Mouse (Mus musculus) CD8-positive naive resting alpha-beta T cell, adult 57 days (primary cell): ENCODE results near the gene Nova1. TPM values are rescaled to one million over a fixed set of nuclear protein-coding genes. Genes with fewer than 3 reads are reported as not detected.

Experiments
- total RNA-seq: library from RNA; stranded (reverse); gene quantifications from one replicate; pipeline ENCODE4 v1.2.4, GENCODE M21; 2023

Nova1 gene
- not detected for total RNA-seq

DNA sequence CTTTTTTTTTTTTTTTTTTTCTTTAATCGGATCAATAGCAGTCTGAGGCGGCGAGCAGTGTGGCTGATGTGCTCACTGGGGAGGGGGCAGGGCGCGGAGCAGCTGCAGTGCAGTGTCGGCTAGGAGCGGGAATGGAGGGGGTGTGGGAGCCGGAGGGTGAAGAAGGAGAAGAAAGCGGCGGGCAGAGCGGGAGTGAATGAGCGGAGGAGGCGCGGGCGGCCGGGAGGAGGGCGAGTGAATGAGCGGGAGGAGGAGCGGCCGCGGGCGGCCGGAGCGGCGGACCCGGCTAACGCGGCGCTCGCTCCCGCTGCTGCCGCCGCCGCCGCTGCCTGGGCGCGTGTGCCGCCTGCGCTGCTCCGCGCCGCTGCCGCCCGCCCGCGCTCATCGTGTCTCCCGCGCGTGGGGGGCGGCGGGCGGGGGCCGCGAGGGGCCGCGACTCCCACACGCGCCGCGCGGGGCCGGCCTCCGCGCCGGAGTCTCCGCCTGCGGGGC lies at the start of gene Nova1:
Nova1 (minus strand) TSS at position 74 of the 492 bp plus-strand sequence.

